Mouse (Mus musculus) heart, adult 2 months (tissue): Measurements from ENCODE around the gene Sec61a2. TPM values are rescaled to one million over a fixed set of nuclear protein-coding genes. Genes with fewer than 3 reads are reported as not detected.

Source experiments
- DNase-seq, 2 experiments: peaks; one replicate each; pipeline ENCODE4 v3.0.0; 2021
- H3K27ac ChIP-seq: fragments of 200-600 bp; 2 replicates; pipeline ENCODE4 v1.8.1; 2022
- H3K27me3 ChIP-seq: fragments of 200-500 bp; 2 replicates; pipeline ENCODE4 v1.6.1; 2012; ENCODE audit warnings: mild to moderate bottlenecking, low read length, inconsistent platforms, mixed read lengths; ENCODE audit not compliant: control insufficient read depth, insufficient read depth
- H3K36me3 ChIP-seq: fragments of 200-500 bp; 2 replicates; pipeline ENCODE4 v1.6.1; 2012; ENCODE audit warnings: low read length, inconsistent platforms; ENCODE audit not compliant: control insufficient read depth, insufficient read depth
- H3K4me1 ChIP-seq: fragments of 200-500 bp; 2 replicates; pipeline ENCODE4 v1.6.1; 2011; ENCODE audit warnings: low read length; ENCODE audit not compliant: control insufficient read depth, insufficient read depth
- H3K4me3 ChIP-seq: fragments of 200-600 bp; 2 replicates; pipeline ENCODE4 v1.8.1; 2022
- H3K79me2 ChIP-seq: fragments of 200-500 bp; replicated peaks from 2 replicates; pipeline ENCODE4 v1.6.1; 2012; ENCODE audit warnings: mild to moderate bottlenecking, inconsistent platforms, low read length, moderate library complexity, mixed read lengths; ENCODE audit not compliant: control insufficient read depth, insufficient read depth
- H3K9ac ChIP-seq: fragments of 200-500 bp; 2 replicates; pipeline ENCODE4 v1.6.1; 2012; ENCODE audit warnings: low read depth, mild to moderate bottlenecking, control low read depth, inconsistent platforms, low read length, mixed read lengths
- CTCF ChIP-seq: fragments of 200-600 bp; IDR thresholded peaks from 2 replicates; pipeline ENCODE4 v1.8.1; 2022; ENCODE audit warnings: antibody characterized with exemption, mild to moderate bottlenecking, moderate library complexity
- EP300 ChIP-seq: fragments of 200-500 bp; IDR thresholded peaks from 2 replicates; pipeline ENCODE4 v1.6.1; 2011; ENCODE audit warnings: low read depth, low read length, control low read depth; ENCODE audit not compliant: insufficient read depth
- POLR2A ChIP-seq: fragments of 200-500 bp; IDR thresholded peaks from 2 replicates; pipeline ENCODE4 v1.6.1; 2011; ENCODE audit warnings: mild to moderate bottlenecking, low read depth, low read length, control low read depth; ENCODE audit not compliant: insufficient read depth
- WGBS: fragments of 180-500 bp; shearing (Covaris S2); methylation state at CpG from one replicate; pipeline ENCODE4 v1.1.7; 2018; 5-methylcytosine and 5-hydroxymethylcytosine counted together
- intact Hi-C: fragments of 180-260 bp; cut with DNase I; formaldehyde crosslinking; loops from one replicate; pipeline ENCODE4 v1.15.1; 2025
- long read RNA-seq: library from polyadenylated mRNA; stranded (forward); transcript quantifications from one replicate; pipeline ENCODE4 v2.0.0, GENCODE M21; 2021
- polyA plus RNA-seq: library from polyadenylated mRNA; depleted of rRNA; stranded (reverse); fragments of >200 nt; gene quantifications from 2 replicates; pipeline ENCODE4 v1.2.3, GENCODE M21; 2012; rRNA removed
- total RNA-seq, 2 experiments: library from RNA; stranded (reverse); gene quantifications; 2 replicates each; pipeline ENCODE4 v1.2.3; 2021

Gene Sec61a2
- 10 to 100 TPM; 12.1 to 12.7 TPM for total RNA-seq
- polyA plus RNA-seq: 18.4 and 39.4 TPM in 2 replicates
- long read RNA-seq, transcript Sec61a2-202 (12 exons, 2,448 nt): major isoform, 9 of 14 reads
- long read RNA-seq, partial matches to known transcripts: 1 of 14 reads
- long read RNA-seq, other reads (novel, unspliced or antisense): 3 of 14 reads

DNA sequence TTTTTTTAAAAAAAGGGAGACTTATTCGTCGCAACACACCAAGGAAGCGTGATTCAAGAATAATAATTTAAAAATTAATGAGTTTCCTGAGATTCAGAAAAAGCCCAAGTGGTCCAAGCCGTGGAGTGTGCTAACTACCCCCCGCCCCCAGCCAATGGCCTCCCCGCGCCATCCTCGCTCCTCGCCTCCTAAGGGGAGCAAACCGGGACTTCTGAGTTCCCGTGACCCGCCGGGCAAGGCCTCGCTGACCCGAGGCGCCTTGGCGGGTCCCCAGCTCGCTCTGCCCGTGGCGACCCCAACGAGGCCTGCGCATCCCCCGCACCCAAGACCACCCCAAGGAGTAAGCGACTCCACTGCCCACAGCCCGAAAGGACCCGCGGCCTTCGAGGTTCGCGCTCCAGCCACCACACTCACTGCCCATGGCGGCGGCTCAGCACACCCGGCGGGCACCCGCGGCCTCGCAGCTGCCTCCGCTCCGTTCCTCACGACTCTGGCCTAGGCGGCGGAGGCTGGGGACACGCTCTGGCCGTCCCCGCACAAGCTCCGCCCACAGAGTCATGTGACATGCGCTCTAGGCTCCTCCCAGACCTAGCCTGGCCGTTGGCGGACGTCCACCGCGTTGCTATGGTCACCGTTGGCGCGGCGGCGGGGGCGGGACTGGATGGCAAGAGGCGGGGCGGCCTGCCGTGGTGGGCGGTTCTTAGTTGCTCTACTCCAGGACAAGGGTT is at the start of gene Sec61a2:
TSS of gene Sec61a2 (minus strand) at position 590 of the 728 bp plus-strand sequence.
- H3K79me2 ChIP-seq: peaks cover 3% of the 10 kb centered on the region
- no peaks in the 10 kb centered on the region for H3K27me3 ChIP-seq
- DNase-seq: peak; percentile 97 to 100
- H3K4me1 ChIP-seq: no peaks in the 10 kb centered on the region; the same call in none of the 2 replicates
- H3K9ac ChIP-seq: peak within 1 kb of the TSS; percentile 98
- H3K27ac ChIP-seq: peak within 1 kb of the TSS; percentile 85
- intact Hi-C loops: loop anchor here (5.0 to 10.0 kb wide), 2 partner anchors 57 to 510 kb away; partner anchors contain the start of gene Upf2
- WGBS: under 1% methylated on average over 62 of the region's 62 CpGs
- H3K36me3 ChIP-seq: peaks cover 6% of the 10 kb centered on the region; the same call in 1 of the 2 replicates
- TF ChIP-seq CTCF (peak; percentile 38), EP300 (peak; percentile 38; the same call in 1 of the 2 replicates), POLR2A (peak; percentile 90)
- H3K4me3 ChIP-seq: peak within 1 kb of the TSS; percentile 88

DNA sequence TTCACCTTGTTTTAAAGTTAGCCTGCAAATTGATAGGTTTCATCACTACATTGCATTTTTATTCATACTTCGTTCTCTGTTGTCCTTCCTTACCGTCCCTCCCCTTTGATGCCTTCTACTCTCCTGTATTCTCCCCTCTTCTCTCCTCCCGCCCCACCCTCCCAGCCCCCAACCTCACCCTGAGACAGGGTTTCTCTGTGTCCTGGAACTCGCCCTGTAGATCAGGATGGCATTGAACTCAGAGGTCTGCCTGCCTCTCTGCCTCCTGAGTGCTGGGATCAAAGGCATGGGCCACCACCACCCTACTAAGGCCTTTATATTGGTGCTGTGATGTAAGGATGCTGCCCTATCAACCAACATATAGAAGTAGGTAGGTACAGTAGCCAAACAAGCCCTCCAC is 47.8 kb upstream of the Sec61a2 start:
- H3K4me1 ChIP-seq: no peaks in the 10 kb centered on the region
- no peaks in the 10 kb centered on the region for H3K36me3 ChIP-seq
- H3K27ac ChIP-seq: peak overlapping the region; percentile 73; the same call in 1 of the 2 replicates
- no peak for DNase-seq
- no peaks in the 10 kb centered on the region for H3K79me2 ChIP-seq
- H3K9ac ChIP-seq: no peak overlapping the region
- TF ChIP-seq CTCF (no peak), POLR2A (no peak), EP300 (no peak)
- H3K27me3 ChIP-seq: no peaks in the 10 kb centered on the region
- intact Hi-C loops: no loop called here
- peak overlapping the region; percentile 73 for H3K4me3 ChIP-seq
- WGBS: 41% methylated on average over 4 of the region's 4 CpGs

DNA sequence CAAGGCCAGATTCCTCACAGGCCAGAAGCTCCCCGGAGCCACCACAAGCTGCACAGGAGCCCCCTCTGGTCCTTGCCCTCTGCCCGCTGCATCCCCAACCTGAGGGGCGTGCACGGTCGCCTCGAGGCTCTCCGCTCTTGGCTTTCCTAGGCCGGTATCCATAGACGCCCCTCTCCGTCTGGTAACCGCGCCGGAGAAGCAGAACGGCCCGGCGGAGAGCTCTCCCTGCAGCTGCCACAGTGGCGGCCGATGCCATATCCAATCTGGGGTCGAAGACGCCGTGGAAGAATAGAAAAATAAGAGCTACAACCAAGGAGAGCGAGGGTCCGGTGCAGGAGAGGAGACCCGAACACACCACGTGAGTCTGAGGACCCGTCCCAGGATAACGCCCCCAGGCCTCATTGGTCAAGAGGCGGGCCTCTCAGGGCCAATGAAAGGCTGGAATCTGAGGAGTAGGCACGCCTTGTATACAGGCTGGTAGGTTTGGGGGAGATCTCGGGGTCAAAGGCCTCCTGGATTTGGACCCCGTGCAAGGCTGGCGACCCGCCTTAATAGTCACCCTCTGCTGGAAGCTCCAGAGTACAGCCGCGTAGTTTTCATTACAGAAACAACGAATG is 47.3 kb upstream of the Sec61a2 start, which contains the start of gene Dhtkd1:
TSS of gene Dhtkd1 (minus strand) at position 377 of the 617 bp plus-strand sequence.
- H3K4me3 ChIP-seq: peak within 1 kb of the TSS; percentile 73
- intact Hi-C loops: no loop called here
- H3K27me3 ChIP-seq: no peaks in the 10 kb centered on the region
- TF ChIP-seq CTCF (peak; percentile 35; the same call in 1 of the 2 replicates), POLR2A (peak; percentile 49), EP300 (no peak)
- H3K27ac ChIP-seq: peak within 1 kb of the TSS; percentile 73
- no peaks in the 10 kb centered on the region for H3K36me3 ChIP-seq
- H3K9ac ChIP-seq: peak within 1 kb of the TSS; percentile 72
- no peaks in the 10 kb centered on the region for H3K79me2 ChIP-seq
- no peaks in the 10 kb centered on the region for H3K4me1 ChIP-seq
- peak; percentile 72 to 74 for DNase-seq
- 1% methylated on average over 36 of the region's 36 CpGs for WGBS

GRCm38 (mm10) chr2:5941861-5942415 is 46.7 kb upstream of the Sec61a2 start:
- 61% methylated on average over 11 of the region's 11 CpGs for WGBS
- H3K79me2 ChIP-seq: no peaks in the 10 kb centered on the region
- H3K36me3 ChIP-seq: no peaks in the 10 kb centered on the region
- H3K4me1 ChIP-seq: no peaks in the 10 kb centered on the region
- peak overlapping the region; percentile 72 for H3K9ac ChIP-seq
- TF ChIP-seq EP300 (no peak), POLR2A (no peak), CTCF (no peak)
- H3K4me3 ChIP-seq: peak overlapping the region; percentile 73
- intact Hi-C loops: no loop called here
- peak overlapping the region; percentile 73; the same call in 1 of the 2 replicates for H3K27ac ChIP-seq
- no peak for DNase-seq
- H3K27me3 ChIP-seq: no peaks in the 10 kb centered on the region

DNA sequence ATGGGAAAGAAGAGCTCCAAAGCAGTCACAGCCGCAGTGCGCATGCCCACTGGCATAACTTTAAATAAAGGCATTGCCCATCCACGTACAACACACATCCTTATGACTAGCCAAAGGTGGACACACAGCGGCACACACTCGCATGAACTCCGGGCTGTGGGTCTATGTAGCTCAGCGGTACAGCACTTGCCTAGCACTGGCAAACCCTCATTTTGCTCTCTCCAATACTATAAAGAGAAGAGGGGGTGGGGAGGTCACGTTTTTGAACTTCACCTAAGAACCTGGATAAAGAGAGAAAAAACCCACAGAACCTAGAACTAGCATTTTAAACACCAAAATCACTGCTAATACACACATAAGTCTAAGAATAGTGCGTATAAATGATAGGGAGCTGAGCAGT is 45.7 kb upstream of the Sec61a2 start:
- no peak overlapping the region for H3K27ac ChIP-seq
- H3K79me2 ChIP-seq: no peaks in the 10 kb centered on the region
- WGBS: 93% methylated on average over 9 of the region's 9 CpGs
- no peaks in the 10 kb centered on the region for H3K4me1 ChIP-seq
- H3K4me3 ChIP-seq: no peak overlapping the region
- no peak overlapping the region for H3K9ac ChIP-seq
- no peaks in the 10 kb centered on the region for H3K36me3 ChIP-seq
- no peak for DNase-seq
- TF ChIP-seq POLR2A: no peak
- TF ChIP-seq EP300: no peak
- TF ChIP-seq CTCF: no peak
- intact Hi-C loops: no loop called here
- H3K27me3 ChIP-seq: no peaks in the 10 kb centered on the region
